Mouse (Mus musculus) mouse embryonic stem cell (cell line): ENCODE measurements around the gene Slc31a1.

Experiments used
- in situ Hi-C, 2 experiments: fragments of 300-500 bp; cut with MboI; formaldehyde crosslinking; loops; 1 replicate in 1 of 2; 3 replicates in 1 of 2; pipeline ENCODE4 v1.14.3; 2019 to 2020; ENCODE audit warnings: low sequenced_read_pairs in 2 of 2, low pct_unique_long_range_greater_than_20kb in 1 of 2, mixed read lengths in 1 of 2; ENCODE audit not compliant: unreplicated experiment in 1 of 2

Slc31a1 gene

GRCm38 (mm10) chr4:62433939-62434870 lies 73.7 kb downstream of the Slc31a1 start:
- in situ Hi-C loops: no loop called here

DNA sequence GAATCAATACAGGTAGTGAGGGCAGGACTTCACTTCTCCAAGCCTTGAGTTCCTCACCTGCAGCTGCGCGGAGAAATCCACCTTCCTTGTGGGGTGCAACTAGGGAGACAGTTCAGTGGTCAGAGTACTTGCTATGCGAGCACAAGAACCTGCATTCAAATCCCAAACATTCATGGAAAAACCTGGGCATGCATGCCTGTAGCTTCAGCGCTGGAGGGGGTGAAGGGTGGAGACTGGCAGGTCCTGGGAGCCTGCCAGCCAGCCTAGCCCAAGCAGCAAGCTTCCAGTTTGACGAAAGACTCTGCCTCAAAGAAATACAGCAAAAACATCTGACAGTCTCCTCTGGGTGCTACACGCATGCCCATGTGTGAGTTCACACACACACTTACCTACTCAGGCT lies 74.6 kb downstream of the Slc31a1 start, which contains the start of gene Rnf183:
Gene Rnf183, minus strand, starts transcription at position 172 of the 400 bp plus-strand sequence.
- in situ Hi-C loops: no loop called here

GRCm38 (mm10) chr4:62437256-62437778 lies 76.8 kb downstream of the Slc31a1 start:
- in situ Hi-C loops: no loop called here

DNA sequence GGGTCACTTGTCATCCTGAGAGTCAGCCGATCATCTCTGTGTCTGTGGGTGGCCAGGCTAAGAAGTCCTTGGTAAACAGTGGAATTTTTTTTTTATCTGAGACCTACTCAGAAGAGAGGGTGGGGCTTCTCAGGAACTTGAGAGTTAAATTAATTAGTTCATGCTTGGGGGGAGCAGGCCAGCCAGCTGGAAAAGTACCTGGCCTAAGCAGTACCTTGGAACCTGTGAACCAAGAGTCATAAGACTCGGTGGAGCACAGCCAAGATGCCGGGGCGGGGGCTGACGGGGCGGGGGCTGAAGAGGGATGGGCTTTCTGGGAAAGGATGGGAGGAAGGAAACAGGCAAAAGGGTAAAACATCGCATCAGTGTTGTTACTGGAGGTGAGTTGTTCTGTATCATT lies 77.3 kb downstream of the Slc31a1 start:
- in situ Hi-C loops: no loop called here

DNA sequence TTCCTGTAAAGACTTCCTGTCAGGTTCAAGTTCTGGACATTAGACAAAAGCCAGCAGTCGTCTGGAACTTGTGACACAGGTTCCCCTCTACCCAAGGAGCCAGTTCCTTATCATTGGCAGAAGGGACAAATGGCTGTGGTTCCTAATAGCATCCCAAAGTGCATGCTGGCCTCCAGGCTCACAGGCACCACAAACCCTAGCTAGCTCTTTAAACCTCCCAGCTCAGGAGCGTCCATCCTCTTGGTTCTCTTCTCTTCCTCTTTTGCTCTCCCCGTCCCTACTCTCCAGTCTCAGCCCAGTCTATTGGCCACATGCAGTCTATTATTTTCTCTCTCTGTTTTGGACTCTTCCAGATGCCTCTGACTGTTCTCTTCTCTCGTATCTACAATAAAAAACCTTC lies 79.3 kb downstream of the Slc31a1 start:
- in situ Hi-C loops: no loop called here

DNA sequence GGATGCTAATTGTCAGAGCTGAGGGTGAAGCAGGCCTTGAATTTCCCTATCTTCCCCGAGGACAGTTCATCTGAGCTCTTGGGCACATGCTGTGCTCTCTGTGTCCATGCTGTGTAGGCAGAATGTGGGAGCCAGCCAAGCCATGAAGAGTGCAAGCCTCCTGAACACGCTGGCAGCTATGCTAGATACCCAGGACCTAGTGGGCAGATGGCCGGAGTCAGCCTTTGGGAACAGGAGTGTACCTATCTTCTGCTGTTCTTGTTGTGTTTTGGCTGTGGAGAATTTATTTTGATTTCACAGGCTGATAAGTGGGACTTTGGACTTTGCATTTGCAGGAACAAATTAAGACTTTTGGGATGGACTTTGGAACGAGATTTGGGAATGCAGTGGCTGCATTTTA lies 80.0 kb downstream of the Slc31a1 start:
- in situ Hi-C loops: no loop called here

- in situ Hi-C loops: no loop called here
Measured at GRCm38 (mm10) chr4:62440986-62441385, 80.5 kb downstream of the Slc31a1 start.
